Mouse (Mus musculus) subcutaneous adipose tissue, adult 2 months (tissue): Measurements from ENCODE around the gene Tmtc1. TPM values are rescaled to one million over a fixed set of nuclear protein-coding genes. Genes with fewer than 3 reads are reported as not detected.

Experiments
- polyA plus RNA-seq: library from polyadenylated mRNA; depleted of rRNA; stranded (reverse); fragments of >200 nt; gene quantifications from 2 replicates; pipeline ENCODE4 v1.2.3, GENCODE M21; 2012; ENCODE audit warnings: low replicate concordance; rRNA removed

Tmtc1 gene
- polyA plus RNA-seq = 7.3 and 25.1 TPM in 2 replicates

DNA sequence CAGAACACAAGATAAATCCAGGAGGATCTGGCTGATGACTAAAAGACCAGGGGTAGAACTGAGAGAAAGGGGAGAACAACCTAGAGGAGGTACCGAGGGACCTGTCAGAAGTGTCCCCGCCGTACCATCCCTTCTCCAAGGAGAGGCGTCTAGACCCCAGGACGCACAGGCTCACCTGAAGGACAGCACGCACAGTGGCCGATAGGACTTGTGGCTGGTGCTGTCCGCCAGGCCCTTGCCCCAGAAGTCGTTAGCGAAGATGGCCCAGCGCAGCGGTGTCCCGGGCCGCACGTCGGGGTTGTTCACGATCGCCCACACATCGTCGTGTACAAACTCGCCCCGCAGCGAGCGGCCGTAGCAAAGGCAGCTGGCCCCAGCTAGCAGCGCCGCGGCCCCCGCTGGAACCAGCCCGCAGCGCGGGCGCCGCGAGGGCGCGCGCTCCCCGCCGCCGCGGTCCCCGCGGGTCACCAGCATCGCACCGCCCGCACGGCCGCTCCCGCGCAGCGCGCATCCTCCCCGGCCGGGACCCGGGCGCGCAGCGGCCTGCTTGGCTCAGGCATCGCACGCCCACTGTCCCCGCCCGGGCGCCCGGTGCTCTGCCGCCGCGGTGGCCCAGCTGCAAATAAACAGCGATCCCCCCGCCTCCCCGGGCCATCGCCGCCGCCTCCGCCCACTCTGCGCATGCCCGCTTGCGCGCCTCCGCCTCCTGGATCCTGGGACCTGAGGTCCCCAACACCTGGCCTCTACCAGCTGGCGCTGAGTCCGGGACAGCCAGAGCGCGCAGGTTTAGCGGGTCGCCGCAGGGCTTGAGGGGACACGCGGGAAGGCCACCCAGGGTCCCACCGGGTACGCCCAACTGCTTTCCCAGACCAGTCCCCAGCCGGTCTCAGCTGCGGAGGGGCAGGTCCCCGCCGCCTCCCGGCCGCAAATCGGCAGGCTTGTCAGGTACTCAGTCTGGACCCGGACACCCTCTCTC lies at the start of gene Tmtc1:
TSS of gene Tmtc1 (minus strand) at position 664 of the 976 bp plus-strand sequence.

DNA sequence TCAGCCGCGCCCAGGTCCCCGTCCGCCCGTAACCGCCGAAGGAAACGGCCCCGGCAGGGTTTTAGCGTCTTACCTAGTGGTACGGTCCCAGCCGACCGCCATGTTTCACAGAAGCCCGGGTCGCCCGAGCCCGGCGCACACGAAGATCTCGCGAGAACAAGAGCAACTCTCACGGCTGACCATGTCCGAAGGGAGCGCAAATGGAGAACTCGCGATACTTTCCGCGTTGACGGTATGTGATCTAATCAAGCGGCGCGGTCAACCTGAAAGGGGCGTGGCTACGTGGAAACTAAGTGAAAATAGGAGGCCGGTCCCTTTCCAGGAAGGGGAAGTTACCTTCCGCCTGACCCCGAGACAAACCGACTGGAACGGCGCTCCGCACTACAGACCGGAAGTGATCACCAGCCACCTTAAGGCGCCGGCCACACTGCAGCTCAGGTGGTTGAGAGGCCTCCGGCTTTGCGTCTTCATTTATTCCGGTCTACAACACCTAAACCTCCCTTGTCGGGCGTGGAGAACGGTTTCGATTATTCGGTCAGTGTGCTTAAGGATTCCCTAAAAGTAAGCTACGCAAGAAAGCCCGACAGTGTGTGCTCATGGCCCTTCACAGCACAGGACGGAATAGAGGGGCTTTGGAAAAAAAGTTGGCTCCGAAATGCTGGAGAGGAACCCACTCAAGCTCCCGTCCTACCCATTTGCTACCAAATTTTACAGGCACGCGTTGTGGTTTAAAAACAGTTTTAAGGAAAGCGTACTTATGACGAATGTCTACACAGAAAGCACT lies 232.1 kb downstream of the Tmtc1 start, which contains the start of gene Ergic2:
TSS of gene Ergic2 (minus strand) at position 478 of the 784 bp plus-strand sequence.

Other genes with a start within 250 kb of the Tmtc1 start
- 39.4 and 44.6 TPM in 2 replicates for gene Ergic2, start 232.0 kb downstream of the Tmtc1 start, polyA plus RNA-seq